Mouse (Mus musculus) liver, embryonic 14.5 days (tissue): ENCODE measurements around the gene Shank1.

Experiments
- CTCF ChIP-seq: IDR thresholded peaks from 2 replicates; pipeline ENCODE4 v1.5.1; 2016; ENCODE audit warnings: antibody characterized with exemption, low read depth, control low read depth
- EP300 ChIP-seq: IDR thresholded peaks from 2 replicates; pipeline ENCODE4 v1.6.1; 2016; ENCODE audit warnings: antibody characterized with exemption, low read depth

DNA sequence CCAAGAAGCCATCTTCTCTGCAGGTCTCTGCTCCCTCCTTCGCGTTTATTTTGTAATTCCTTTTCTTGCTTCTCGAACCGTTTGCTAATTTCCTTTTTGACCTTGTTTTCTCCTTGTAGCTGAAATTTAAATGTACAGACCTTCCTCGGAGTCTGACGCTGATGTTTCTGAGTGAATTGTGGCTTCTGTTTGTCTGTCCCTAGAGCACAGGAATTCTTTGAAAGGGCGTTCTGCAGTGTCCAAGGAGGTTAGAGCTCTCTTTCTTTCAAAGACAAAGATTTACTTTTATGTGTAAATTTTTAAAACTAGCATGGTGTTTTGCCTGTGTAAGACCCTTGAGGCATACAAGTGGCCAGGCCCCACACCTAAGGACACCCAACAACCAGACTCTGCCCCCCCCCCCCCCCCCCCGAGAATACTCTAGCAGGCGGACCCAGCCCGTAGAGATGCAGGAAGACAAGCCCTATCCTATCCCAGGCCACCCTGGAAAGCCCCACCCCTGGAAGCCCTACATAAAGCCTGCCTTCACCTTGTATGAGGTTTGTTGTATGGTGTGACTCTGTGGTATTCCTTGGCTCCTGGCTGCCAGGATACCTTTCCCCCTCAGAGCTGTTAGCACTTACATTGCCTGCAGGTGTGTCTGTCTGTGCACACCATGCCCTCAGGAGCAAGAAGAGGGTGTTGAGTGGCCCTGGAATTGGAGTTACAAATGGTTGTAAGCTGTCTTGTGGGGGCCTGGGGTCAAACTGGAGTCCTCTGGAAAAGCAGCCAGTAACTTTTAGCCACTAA lies 33.4 kb upstream of the Shank1 start:
- TF ChIP-seq EP300, result no peak
- TF ChIP-seq CTCF, result no peak
